Mouse (Mus musculus): ENCODE results near the gene Tedc1. TPM values are rescaled to one million over a fixed set of nuclear protein-coding genes. Genes with fewer than 3 reads are reported as not detected.

Tedc1 gene
- polyA plus RNA-seq, 1 experiment from 2014 or later, result 38.4 TPM

DNA sequence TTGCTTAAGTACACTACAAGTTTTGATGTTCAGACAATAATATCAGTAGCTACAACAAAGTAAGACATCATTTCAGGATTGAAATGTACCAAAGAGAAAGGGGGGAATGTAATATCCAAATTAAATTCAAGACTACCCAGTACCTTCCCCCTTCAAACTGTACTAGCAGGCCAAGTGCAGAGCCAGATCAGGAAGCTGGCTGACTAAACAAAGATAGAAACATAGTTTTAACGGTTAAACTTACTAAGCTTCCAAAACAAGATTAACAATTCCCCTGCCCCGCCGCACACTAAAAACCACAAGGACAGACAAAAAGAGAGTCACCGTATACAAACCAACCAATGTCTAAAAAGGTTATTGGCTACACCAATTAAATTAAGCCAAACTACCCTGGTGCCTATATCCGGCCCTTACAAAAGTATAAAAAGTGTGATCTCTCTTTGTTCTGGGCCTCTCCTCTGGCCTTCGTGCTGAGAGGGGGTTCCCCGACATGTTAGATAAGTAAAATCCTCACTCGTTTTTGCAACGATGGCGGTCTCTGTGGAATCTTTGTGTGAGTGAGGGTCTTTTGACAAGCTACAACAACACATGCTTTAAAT lies 56.2 kb downstream of the Tedc1 start:
- Histone ChIP-seq H3K27me3 (no peaks in the 10 kb centered on the region), H3K9ac (no peak overlapping the region), H3K36me3 (no peaks in the 10 kb centered on the region), H3K4me2 (no peak overlapping the region), H3K4me3 (no peak overlapping the region), H3K4me1 (no peaks in the 10 kb centered on the region), H3K27ac (no peak overlapping the region), H3K9me3 (no peaks in the 10 kb centered on the region)
- WGBS, result 81% methylated on average over 10 of the region's 10 CpGs
- ATAC-seq (ENCODE audit: borderline replicate concordance, extremely low read depth, low FRiP score, low TSS enrichment), result no peak

DNA sequence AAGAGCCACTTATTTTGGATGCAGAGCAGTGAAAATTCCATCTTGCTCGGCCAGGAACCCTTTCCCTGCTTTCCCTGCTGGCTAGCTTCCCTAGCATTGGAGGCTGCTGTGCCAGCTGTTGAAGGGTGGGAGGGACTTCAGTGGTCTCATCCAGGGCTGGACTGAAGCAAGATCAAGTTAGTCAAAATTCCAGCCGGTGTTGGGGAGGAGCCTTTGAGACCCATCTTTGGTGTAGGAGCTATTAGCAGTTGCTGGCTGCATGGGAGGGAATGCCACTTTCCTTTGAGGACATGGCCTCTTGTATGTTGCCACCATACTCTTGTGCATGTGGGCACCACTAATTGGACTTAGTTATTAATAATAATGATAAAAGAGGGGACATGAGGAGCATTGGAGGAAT lies 57.0 kb downstream of the Tedc1 start:
- Histone ChIP-seq H3K27ac (no peak overlapping the region), H3K9ac (no peak overlapping the region), H3K4me1 (no peaks in the 10 kb centered on the region), H3K9me3 (no peaks in the 10 kb centered on the region), H3K4me2 (no peak overlapping the region), H3K27me3 (no peaks in the 10 kb centered on the region), H3K36me3 (no peaks in the 10 kb centered on the region), H3K4me3 (no peak overlapping the region)
- ATAC-seq (ENCODE audit: borderline replicate concordance, extremely low read depth, low FRiP score, low TSS enrichment), result no peak
- WGBS, result 51% methylated on average over 2 of the region's 2 CpGs

DNA sequence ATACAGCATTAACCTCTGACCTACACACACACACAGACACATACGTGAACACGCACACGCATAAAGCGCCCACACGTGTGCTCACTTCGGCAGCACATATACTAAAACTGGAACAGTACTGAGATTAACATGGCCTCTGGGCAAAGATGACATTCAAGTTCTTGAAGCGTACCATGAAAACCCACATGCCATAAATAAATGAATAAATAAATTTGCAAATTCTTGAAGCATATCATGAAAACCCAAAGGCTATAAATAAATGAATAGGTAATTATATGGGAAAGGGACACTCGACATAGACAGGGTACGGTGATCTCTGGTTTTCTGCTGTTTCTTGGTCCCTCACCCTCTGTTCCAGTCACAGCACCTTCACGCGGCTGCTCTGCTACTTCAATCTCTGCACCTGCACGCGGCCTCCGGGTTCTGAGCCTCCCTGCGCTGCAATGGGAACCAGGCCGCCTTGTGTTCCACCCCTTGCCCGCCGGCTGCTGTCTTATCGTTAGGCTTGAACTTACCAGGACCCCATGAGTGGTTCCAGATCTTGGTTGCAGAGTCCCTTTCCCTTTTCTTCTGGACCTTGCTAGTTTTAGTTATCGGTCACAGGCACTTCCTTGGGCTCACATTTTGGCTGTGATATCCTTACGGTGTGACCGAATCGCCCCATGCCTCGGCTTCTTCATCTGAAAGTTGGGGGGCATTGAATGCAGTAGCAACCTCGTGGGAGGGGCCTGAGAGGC lies 58.0 kb downstream of the Tedc1 start:
- ATAC-seq (ENCODE audit: borderline replicate concordance, extremely low read depth, low FRiP score, low TSS enrichment), result no peak
- Histone ChIP-seq H3K4me1 (no peaks in the 10 kb centered on the region), H3K4me3 (no peak overlapping the region), H3K27ac (no peak overlapping the region), H3K36me3 (no peaks in the 10 kb centered on the region), H3K4me2 (no peak overlapping the region), H3K27me3 (no peaks in the 10 kb centered on the region), H3K9me3 (no peaks in the 10 kb centered on the region), H3K9ac (no peak overlapping the region)
- WGBS, result 82% methylated on average over 25 of the region's 25 CpGs

DNA sequence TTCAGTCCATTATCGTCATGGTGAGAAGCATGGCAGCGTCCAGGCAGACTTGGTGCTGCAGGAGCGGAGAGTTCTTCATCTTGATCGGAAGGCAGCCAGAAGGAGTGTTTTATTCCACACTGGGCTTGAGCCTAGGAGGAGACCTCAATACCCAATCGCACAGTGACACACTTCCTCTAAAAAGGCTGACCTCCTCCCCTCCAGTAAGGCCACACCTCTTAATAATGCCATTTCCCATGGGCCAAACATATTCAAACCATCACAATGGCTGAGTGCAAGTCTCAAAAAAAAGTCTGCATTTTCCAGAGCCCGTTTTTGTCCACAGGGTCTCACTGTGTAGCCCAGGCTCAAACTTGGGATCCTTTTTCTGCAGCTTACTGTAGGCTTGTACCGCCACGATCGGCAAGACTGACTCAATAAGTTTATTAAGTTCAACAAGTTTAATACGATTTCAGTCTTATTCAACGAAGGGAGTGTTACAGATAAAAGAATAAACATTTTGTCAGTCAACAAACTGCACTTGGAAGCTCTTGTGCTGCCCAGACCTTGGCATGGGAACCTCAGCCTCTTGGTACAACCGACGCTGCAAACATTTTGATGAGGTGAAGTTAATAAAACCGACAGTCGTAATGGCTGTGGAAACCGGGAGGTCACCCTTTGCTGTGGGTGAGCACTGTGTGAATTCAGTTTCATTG lies 58.9 kb downstream of the Tedc1 start:
- H3K9ac ChIP-seq, result no peak overlapping the region
- no peaks in the 10 kb centered on the region for H3K36me3 ChIP-seq
- no peak overlapping the region for H3K4me2 ChIP-seq
- no peaks in the 10 kb centered on the region for H3K27me3 ChIP-seq
- WGBS, result 66% methylated on average over 16 of the region's 16 CpGs
- H3K27ac ChIP-seq, result no peak overlapping the region
- H3K4me3 ChIP-seq, result no peak overlapping the region
- H3K4me1 ChIP-seq, result no peaks in the 10 kb centered on the region
- H3K9me3 ChIP-seq, result no peaks in the 10 kb centered on the region
- no peak for ATAC-seq (ENCODE audit: borderline replicate concordance, extremely low read depth, low FRiP score, low TSS enrichment)

Other genes with a start within 250 kb of the Tedc1 start
- gene Jag2, start 226.6 kb upstream of the Tedc1 start, polyA plus RNA-seq (2015; fragmentation: Nextera tagmentation; extraction: Ambion mirVana), result 6.2 and 7.2 TPM in 2 replicates
- gene Nudt14, start 214.3 kb upstream of the Tedc1 start, polyA plus RNA-seq (2015; fragmentation: Nextera tagmentation; extraction: Ambion mirVana), result 103 and 120 TPM in 2 replicates
- gene Btbd6, start 179.9 kb upstream of the Tedc1 start, polyA plus RNA-seq (2015; fragmentation: Nextera tagmentation; extraction: Ambion mirVana), result 25.7 and 28.1 TPM in 2 replicates
- 56.1 and 63.3 TPM in 2 replicates for gene Brf1, start 155.7 kb upstream of the Tedc1 start, polyA plus RNA-seq (2015; fragmentation: Nextera tagmentation; extraction: Ambion mirVana)
- 11.7 and 13.2 TPM in 2 replicates for gene Pacs2, start 141.9 kb upstream of the Tedc1 start, polyA plus RNA-seq (2015; fragmentation: Nextera tagmentation; extraction: Ambion mirVana)
- not detected in 2 replicates for gene Tex22, start 81.9 kb upstream of the Tedc1 start, polyA plus RNA-seq (2015; fragmentation: Nextera tagmentation; extraction: Ambion mirVana)
- 13.5 and 14.7 TPM in 2 replicates for gene Mta1, start 58.1 kb upstream of the Tedc1 start, polyA plus RNA-seq (2015; fragmentation: Nextera tagmentation; extraction: Ambion mirVana)
- gene Crip2, start 16.2 kb upstream of the Tedc1 start, polyA plus RNA-seq (2015; fragmentation: Nextera tagmentation; extraction: Ambion mirVana), result 436 and 471 TPM in 2 replicates
- gene Crip1, start 10.1 kb upstream of the Tedc1 start, polyA plus RNA-seq (2015; fragmentation: Nextera tagmentation; extraction: Ambion mirVana), result 414 and 454 TPM in 2 replicates
- gene Tmem121, start 29.5 kb downstream of the Tedc1 start, polyA plus RNA-seq (2015; fragmentation: Nextera tagmentation; extraction: Ambion mirVana), result 8.2 and 9.0 TPM in 2 replicates

Data from lung, embryonic 15.5 days (tissue).